Mouse (Mus musculus): Measurements from ENCODE around the gene Tomm40l. TPM values are rescaled to one million over a fixed set of nuclear protein-coding genes. Genes with fewer than 3 reads are reported as not detected.

The Tomm40l gene
- polyA plus RNA-seq, 1 experiment from 2014 or later = 60.7 TPM

DNA sequence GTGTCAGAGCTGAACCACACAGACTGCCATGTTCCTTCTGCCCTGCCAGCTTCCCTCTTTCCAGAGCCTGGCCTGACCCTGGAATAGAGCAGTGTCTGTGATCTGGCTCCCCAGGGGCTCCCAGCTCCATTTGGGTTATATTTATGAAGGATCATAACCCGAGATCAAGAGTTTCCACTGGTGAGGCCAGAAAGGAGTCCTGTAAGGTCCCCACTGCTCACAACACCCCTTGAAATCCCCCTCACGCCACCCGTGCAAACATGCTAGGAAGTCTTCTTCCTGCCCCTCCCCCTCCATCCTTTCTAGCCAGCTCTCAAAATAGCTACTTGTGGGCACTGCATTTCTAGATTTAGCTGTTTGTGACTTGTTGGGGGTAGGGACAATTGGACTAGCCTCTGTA lies 38.7 kb downstream of the Tomm40l start:
- H3K4me3 ChIP-seq (ENCODE audit: low read length) = no peak overlapping the region
- H3K9me3 ChIP-seq (replicated peaks; ENCODE audit: control insufficient read depth, low read length) = no peaks in the 10 kb centered on the region
- no peaks in the 10 kb centered on the region for H3K27me3 ChIP-seq (ENCODE audit: control insufficient read depth, insufficient read depth, low read length)
- no peaks in the 10 kb centered on the region for H3K36me3 ChIP-seq (ENCODE audit: control insufficient read depth, insufficient read depth)
- peaks cover 30% of the 10 kb centered on the region for H3K4me1 ChIP-seq (ENCODE audit: control insufficient read depth, insufficient read depth, low read length)
- H3K4me2 ChIP-seq (ENCODE audit: low read depth, low read length) = peak overlapping the region; percentile 16; the same call in 1 of the 2 replicates
- H3K9ac ChIP-seq (ENCODE audit: low read length) = no peak overlapping the region
- peak overlapping the region; percentile 82 for H3K27ac ChIP-seq (ENCODE audit: low read length)
- ATAC-seq (replicated peaks; ENCODE audit: extremely low read depth, insufficient read depth, low FRiP score) = peak; percentile 70
- 22% methylated on average over 3 of the region's 3 CpGs for WGBS

- no peak for ATAC-seq (replicated peaks; ENCODE audit: extremely low read depth, insufficient read depth, low FRiP score)
Measured at GRCm38 (mm10) chr1:171183025-171183424, 39.3 kb downstream of the Tomm40l start.

DNA sequence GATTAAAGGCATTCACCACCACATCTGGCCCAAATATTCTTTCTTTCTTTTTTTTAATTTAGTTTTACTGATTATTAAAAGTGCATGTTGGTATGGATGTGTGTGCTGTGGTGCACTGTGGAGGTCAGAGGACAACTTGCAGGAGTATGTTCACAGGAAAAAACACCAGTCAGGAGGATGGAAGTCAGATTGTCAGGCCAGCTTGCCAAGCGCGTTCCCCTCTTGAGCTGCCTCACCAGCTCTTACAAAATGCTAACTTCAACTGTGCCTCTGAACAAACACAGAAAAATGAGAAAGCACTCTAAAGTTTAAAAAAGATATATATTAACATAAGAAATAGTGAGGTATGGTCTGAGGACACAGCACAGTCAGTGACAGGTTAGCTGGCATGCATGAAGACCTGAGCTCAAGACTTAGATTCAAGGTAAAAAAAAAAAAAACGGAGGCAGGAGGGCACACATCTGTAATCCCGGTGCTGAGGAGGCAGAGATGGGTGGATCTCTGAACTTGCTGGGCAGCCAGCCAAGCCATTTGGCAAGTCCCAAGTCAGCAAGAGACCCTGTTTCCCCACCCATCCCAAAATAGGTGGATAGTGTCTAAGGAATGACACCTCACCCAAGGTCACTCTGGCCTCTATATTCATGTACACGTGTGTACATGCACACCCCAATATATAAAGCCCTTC lies 42.7 kb downstream of the Tomm40l start:
- ATAC-seq (replicated peaks; ENCODE audit: extremely low read depth, insufficient read depth, low FRiP score) = peak; percentile 28; the same call in 1 of the 2 replicates
- peaks cover 16% of the 10 kb centered on the region for H3K4me1 ChIP-seq (ENCODE audit: control insufficient read depth, insufficient read depth, low read length)
- no peak overlapping the region for H3K4me2 ChIP-seq (ENCODE audit: low read depth, low read length)
- H3K27ac ChIP-seq (ENCODE audit: low read length) = no peak overlapping the region
- H3K4me3 ChIP-seq (ENCODE audit: low read length) = no peak overlapping the region
- 44% methylated on average over 5 of the region's 5 CpGs for WGBS
- H3K9me3 ChIP-seq (replicated peaks; ENCODE audit: control insufficient read depth, low read length) = no peaks in the 10 kb centered on the region
- no peak overlapping the region for H3K9ac ChIP-seq (ENCODE audit: low read length)
- no peaks in the 10 kb centered on the region for H3K36me3 ChIP-seq (ENCODE audit: control insufficient read depth, insufficient read depth)
- no peaks in the 10 kb centered on the region for H3K27me3 ChIP-seq (ENCODE audit: control insufficient read depth, insufficient read depth, low read length)

More at GRCm38 (mm10) chr1:171183025-171183424, 39.3 kb downstream of the Tomm40l start:
- no peaks in the 10 kb centered on the region for H3K36me3 ChIP-seq (ENCODE audit: control insufficient read depth, insufficient read depth)
- no peaks in the 10 kb centered on the region for H3K27me3 ChIP-seq (ENCODE audit: control insufficient read depth, insufficient read depth, low read length)
- no peak overlapping the region for H3K9ac ChIP-seq (ENCODE audit: low read length)
- H3K4me2 ChIP-seq (ENCODE audit: low read depth, low read length) = no peak overlapping the region
- no peak overlapping the region; the same call in 1 of the 2 replicates for H3K27ac ChIP-seq (ENCODE audit: low read length)
- H3K9me3 ChIP-seq (replicated peaks; ENCODE audit: control insufficient read depth, low read length) = no peaks in the 10 kb centered on the region
- no peak overlapping the region for H3K4me3 ChIP-seq (ENCODE audit: low read length)
- H3K4me1 ChIP-seq (ENCODE audit: control insufficient read depth, insufficient read depth, low read length) = peaks cover 25% of the 10 kb centered on the region
- 84% methylated on average over 3 of the region's 3 CpGs for WGBS

DNA sequence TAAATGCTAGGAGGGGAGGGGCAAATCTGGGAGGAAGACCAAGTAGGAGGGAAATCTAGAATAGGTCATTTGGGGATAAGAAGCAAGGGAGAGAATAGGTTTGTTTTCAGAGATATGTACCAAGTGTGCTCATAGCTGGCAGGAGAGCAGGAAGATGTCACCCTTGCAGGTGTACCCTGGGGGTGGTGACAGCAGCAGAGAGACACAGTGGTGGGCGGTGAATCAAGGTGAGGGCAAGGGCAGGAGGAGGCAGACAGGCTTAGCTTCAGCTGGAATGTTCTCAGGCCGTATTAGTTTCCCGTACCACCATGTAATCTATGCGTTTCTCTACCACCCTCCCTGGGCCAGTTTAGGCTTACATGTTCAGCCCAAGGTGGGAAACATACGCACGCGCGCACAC lies 49.5 kb downstream of the Tomm40l start:
- no peak overlapping the region for H3K27ac ChIP-seq (ENCODE audit: low read length)
- H3K4me2 ChIP-seq (ENCODE audit: low read depth, low read length) = no peak overlapping the region
- 83% methylated on average over 8 of the region's 8 CpGs for WGBS
- H3K36me3 ChIP-seq (ENCODE audit: control insufficient read depth, insufficient read depth) = no peaks in the 10 kb centered on the region
- ATAC-seq (replicated peaks; ENCODE audit: extremely low read depth, insufficient read depth, low FRiP score) = no peak
- no peaks in the 10 kb centered on the region for H3K9me3 ChIP-seq (replicated peaks; ENCODE audit: control insufficient read depth, low read length)
- peaks cover 5% of the 10 kb centered on the region for H3K4me1 ChIP-seq (ENCODE audit: control insufficient read depth, insufficient read depth, low read length)
- no peak overlapping the region for H3K4me3 ChIP-seq (ENCODE audit: low read length)
- no peaks in the 10 kb centered on the region for H3K27me3 ChIP-seq (ENCODE audit: control insufficient read depth, insufficient read depth, low read length)
- no peak overlapping the region for H3K9ac ChIP-seq (ENCODE audit: low read length)

DNA sequence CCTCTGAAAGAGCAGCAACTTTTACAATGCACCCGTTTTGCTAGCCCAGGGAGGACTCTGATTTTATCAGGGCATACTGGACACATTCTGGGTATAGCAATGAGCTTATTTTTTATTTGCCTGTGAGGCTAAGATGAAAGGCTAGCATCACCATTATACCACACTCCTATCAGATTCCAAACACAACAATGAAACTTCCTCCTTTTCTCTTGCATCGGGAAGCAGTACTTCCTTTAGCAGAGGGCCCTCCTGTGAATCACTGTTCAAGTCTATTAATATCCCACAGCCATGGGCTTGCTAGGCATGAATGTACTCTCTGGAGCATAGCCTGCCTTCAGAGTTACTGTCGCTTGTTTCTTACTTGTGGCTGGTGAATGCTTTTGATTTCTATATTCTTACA lies 51.2 kb downstream of the Tomm40l start:
- Histone ChIP-seq H3K27ac (ENCODE audit: low read length) (peak overlapping the region; percentile 89), H3K27me3 (ENCODE audit: control insufficient read depth, insufficient read depth, low read length) (no peaks in the 10 kb centered on the region), H3K4me3 (ENCODE audit: low read length) (no peak overlapping the region), H3K36me3 (ENCODE audit: control insufficient read depth, insufficient read depth) (no peaks in the 10 kb centered on the region), H3K4me1 (ENCODE audit: control insufficient read depth, insufficient read depth, low read length) (peaks cover 5% of the 10 kb centered on the region), H3K9ac (ENCODE audit: low read length) (no peak overlapping the region), H3K4me2 (ENCODE audit: low read depth, low read length) (peak overlapping the region; percentile 29; the same call in 1 of the 2 replicates), H3K9me3 (replicated peaks; ENCODE audit: control insufficient read depth, low read length) (no peaks in the 10 kb centered on the region)
- WGBS = 22% methylated on average over 3 of the region's 3 CpGs
- ATAC-seq (replicated peaks; ENCODE audit: extremely low read depth, insufficient read depth, low FRiP score) = peak; percentile 80

GRCm38 (mm10) chr1:171169913-171170312 lies 52.4 kb downstream of the Tomm40l start:
- Histone ChIP-seq H3K36me3 (ENCODE audit: control insufficient read depth, insufficient read depth) (no peaks in the 10 kb centered on the region), H3K27ac (ENCODE audit: low read length) (peak overlapping the region; percentile 30; the same call in 1 of the 2 replicates), H3K9ac (ENCODE audit: low read length) (no peak overlapping the region), H3K4me1 (ENCODE audit: control insufficient read depth, insufficient read depth, low read length) (peaks cover 5% of the 10 kb centered on the region), H3K4me3 (ENCODE audit: low read length) (no peak overlapping the region), H3K9me3 (replicated peaks; ENCODE audit: control insufficient read depth, low read length) (no peaks in the 10 kb centered on the region), H3K4me2 (ENCODE audit: low read depth, low read length) (no peak overlapping the region), H3K27me3 (ENCODE audit: control insufficient read depth, insufficient read depth, low read length) (no peaks in the 10 kb centered on the region)
- WGBS = 49% methylated on average over 3 of the region's 3 CpGs
- ATAC-seq (replicated peaks; ENCODE audit: extremely low read depth, insufficient read depth, low FRiP score) = no peak

- no peaks in the 10 kb centered on the region for H3K9me3 ChIP-seq (replicated peaks; ENCODE audit: control insufficient read depth, low read length)
- no peak for ATAC-seq (replicated peaks; ENCODE audit: extremely low read depth, insufficient read depth, low FRiP score)
- no peaks in the 10 kb centered on the region for H3K27me3 ChIP-seq (ENCODE audit: control insufficient read depth, insufficient read depth, low read length)
- WGBS = 82% methylated on average over 12 of the region's 12 CpGs
- H3K9ac ChIP-seq (ENCODE audit: low read length) = no peak overlapping the region
- H3K36me3 ChIP-seq (ENCODE audit: control insufficient read depth, insufficient read depth) = no peaks in the 10 kb centered on the region
- peaks cover 8% of the 10 kb centered on the region for H3K4me1 ChIP-seq (ENCODE audit: control insufficient read depth, insufficient read depth, low read length)
- no peak overlapping the region for H3K4me2 ChIP-seq (ENCODE audit: low read depth, low read length)
- H3K4me3 ChIP-seq (ENCODE audit: low read length) = no peak overlapping the region
- no peak overlapping the region for H3K27ac ChIP-seq (ENCODE audit: low read length)
Measured at GRCm38 (mm10) chr1:171168906-171169305, 53.4 kb downstream of the Tomm40l start.

Other genes starting within 250 kb of the Tomm40l start
- 2.5 and 3.0 TPM in 2 replicates for gene Fcgr2b, start 246.0 kb downstream of the Tomm40l start, polyA plus RNA-seq (2015; fragmentation: Nextera tagmentation; extraction: Ambion mirVana)
- 1.1 and 1.3 TPM in 2 replicates for gene Fcgr4, start 203.6 kb downstream of the Tomm40l start, polyA plus RNA-seq (2015; fragmentation: Nextera tagmentation; extraction: Ambion mirVana)
- 10.2 and 10.7 TPM in 2 replicates for gene Fcgr3, start 157.6 kb downstream of the Tomm40l start, polyA plus RNA-seq (2015; fragmentation: Nextera tagmentation; extraction: Ambion mirVana)
- gene Cfap126, start 108.6 kb downstream of the Tomm40l start, polyA plus RNA-seq (2015; fragmentation: Nextera tagmentation; extraction: Ambion mirVana) = 2.9 and 3.5 TPM in 2 replicates
- gene Sdhc, start 71.9 kb downstream of the Tomm40l start, polyA plus RNA-seq (2015; fragmentation: Nextera tagmentation; extraction: Ambion mirVana) = 622 and 629 TPM in 2 replicates
- gene Mpz, start 71.8 kb downstream of the Tomm40l start, polyA plus RNA-seq (2015; fragmentation: Nextera tagmentation; extraction: Ambion mirVana) = 0.44 and 1.1 TPM in 2 replicates
- 48.9 and 57.2 TPM in 2 replicates for gene Pcp4l1, start 26.2 kb downstream of the Tomm40l start, polyA plus RNA-seq (2015; fragmentation: Nextera tagmentation; extraction: Ambion mirVana)
- gene Nr1i3, start 8.5 kb downstream of the Tomm40l start, polyA plus RNA-seq (2015; fragmentation: Nextera tagmentation; extraction: Ambion mirVana) = 0.35 and 0.43 TPM in 2 replicates
- 10.6 and 11.9 TPM in 2 replicates for gene Apoa2, start 2.5 kb upstream of the Tomm40l start, polyA plus RNA-seq (2015; fragmentation: Nextera tagmentation; extraction: Ambion mirVana)
- 34.4 and 36.3 TPM in 2 replicates for gene Fcer1g, start 11.9 kb upstream of the Tomm40l start, polyA plus RNA-seq (2015; fragmentation: Nextera tagmentation; extraction: Ambion mirVana)
- 4.4 and 5.7 TPM in 2 replicates for gene Adamts4, start 27.9 kb upstream of the Tomm40l start, polyA plus RNA-seq (2015; fragmentation: Nextera tagmentation; extraction: Ambion mirVana)
- 659 and 700 TPM in 2 replicates for gene Ndufs2, start 28.9 kb upstream of the Tomm40l start, polyA plus RNA-seq (2015; fragmentation: Nextera tagmentation; extraction: Ambion mirVana)
- 47.5 and 54.9 TPM in 2 replicates for gene B4galt3, start 47.8 kb upstream of the Tomm40l start, polyA plus RNA-seq (2015; fragmentation: Nextera tagmentation; extraction: Ambion mirVana)
- gene Ppox, start 58.7 kb upstream of the Tomm40l start, polyA plus RNA-seq (2015; fragmentation: Nextera tagmentation; extraction: Ambion mirVana) = 32.4 and 41.9 TPM in 2 replicates
- 48.5 and 55.8 TPM in 2 replicates for gene Usp21, start 65.5 kb upstream of the Tomm40l start, polyA plus RNA-seq (2015; fragmentation: Nextera tagmentation; extraction: Ambion mirVana)
- gene Ufc1, start 72.5 kb upstream of the Tomm40l start, polyA plus RNA-seq (2015; fragmentation: Nextera tagmentation; extraction: Ambion mirVana) = 82.0 and 82.1 TPM in 2 replicates
- 36.0 and 37.6 TPM in 2 replicates for gene Dedd, start 106.6 kb upstream of the Tomm40l start, polyA plus RNA-seq (2015; fragmentation: Nextera tagmentation; extraction: Ambion mirVana)
- 34.4 and 38.5 TPM in 2 replicates for gene Nit1, start 123.1 kb upstream of the Tomm40l start, polyA plus RNA-seq (2015; fragmentation: Nextera tagmentation; extraction: Ambion mirVana)
- gene Pfdn2, start 123.2 kb upstream of the Tomm40l start, polyA plus RNA-seq (2015; fragmentation: Nextera tagmentation; extraction: Ambion mirVana) = 76.4 and 84.5 TPM in 2 replicates
- gene Klhdc9, start 138.3 kb upstream of the Tomm40l start, polyA plus RNA-seq (2015; fragmentation: Nextera tagmentation; extraction: Ambion mirVana) = 0.71 and 1.0 TPM in 2 replicates
- gene Nectin4, start 147.6 kb upstream of the Tomm40l start, polyA plus RNA-seq (2015; fragmentation: Nextera tagmentation; extraction: Ambion mirVana) = 0.39 and 0.81 TPM in 2 replicates
- 3.5 and 7.5 TPM in 2 replicates for gene Arhgap30, start 166.4 kb upstream of the Tomm40l start, polyA plus RNA-seq (2015; fragmentation: Nextera tagmentation; extraction: Ambion mirVana)
- gene Usf1, start 188.8 kb upstream of the Tomm40l start, polyA plus RNA-seq (2015; fragmentation: Nextera tagmentation; extraction: Ambion mirVana) = 47.5 and 53.1 TPM in 2 replicates
- 3.7 and 4.2 TPM in 2 replicates for gene Tstd1, start 196.4 kb upstream of the Tomm40l start, polyA plus RNA-seq (2015; fragmentation: Nextera tagmentation; extraction: Ambion mirVana)
- gene F11r, start 215.0 kb upstream of the Tomm40l start, polyA plus RNA-seq (2015; fragmentation: Nextera tagmentation; extraction: Ambion mirVana) = 76.1 and 80.0 TPM in 2 replicates